Mouse (Mus musculus) ES-Bruce4 (cell line): Measurements from ENCODE around the gene Ltf. TPM values are rescaled to one million over a fixed set of nuclear protein-coding genes. Genes with fewer than 3 reads are reported as not detected.

Source experiments
- H3K27ac ChIP-seq: 2 replicates; pipeline ENCODE4 v1.5.1; 2012; ENCODE audit warnings: low read length, inconsistent platforms; ENCODE audit not compliant: insufficient read depth
- H3K27me3 ChIP-seq: 2 replicates; pipeline ENCODE4 v1.6.1; 2012; ENCODE audit warnings: mild to moderate bottlenecking, low read length, inconsistent platforms; ENCODE audit not compliant: control insufficient read depth, poor library complexity, insufficient read depth, severe bottlenecking
- H3K36me3 ChIP-seq: 2 replicates; pipeline ENCODE4 v1.6.1; 2012; ENCODE audit warnings: inconsistent platforms, mild to moderate bottlenecking, low read length, moderate library complexity; ENCODE audit not compliant: control insufficient read depth, poor library complexity, insufficient read depth, severe bottlenecking
- H3K4me1 ChIP-seq: one replicate; pipeline ENCODE4 v1.8.1; 2011; ENCODE audit warnings: low read length; ENCODE audit not compliant: control insufficient read depth, insufficient read depth
- H3K4me3 ChIP-seq: 2 replicates; pipeline ENCODE4 v1.5.1; 2011; ENCODE audit warnings: low read depth, mild to moderate bottlenecking, low read length
- H3K9ac ChIP-seq: 2 replicates; pipeline ENCODE4 v1.6.1; 2012; ENCODE audit warnings: low read depth, mild to moderate bottlenecking, inconsistent platforms; ENCODE audit not compliant: poor library complexity, severe bottlenecking
- H3K9me3 ChIP-seq: replicated peaks from 2 replicates; pipeline ENCODE4 v1.6.1; 2012; ENCODE audit warnings: mild to moderate bottlenecking, low read length, inconsistent platforms; ENCODE audit not compliant: control insufficient read depth, poor library complexity, insufficient read depth, severe bottlenecking
- CTCF ChIP-seq: IDR thresholded peaks from one replicate; pipeline ENCODE4 v1.8.1; 2011; ENCODE audit warnings: low read depth, low read length
- EP300 ChIP-seq: IDR thresholded peaks from 2 replicates; pipeline ENCODE4 v1.6.1; 2011; ENCODE audit warnings: low read depth, low read length; ENCODE audit not compliant: insufficient read depth
- POLR2A ChIP-seq: IDR thresholded peaks from one replicate; pipeline ENCODE4 v1.8.1; 2011; ENCODE audit warnings: low read length; ENCODE audit not compliant: insufficient read depth
- polyA plus RNA-seq: library from polyadenylated mRNA; stranded (reverse); fragments of >200 nt; gene quantifications from 2 replicates; pipeline ENCODE4 v1.2.4, GENCODE M21; 2011; ENCODE audit warnings: low read depth; ENCODE audit not compliant: missing spikeins, insufficient read depth, insufficient read length

Ltf gene
- polyA plus RNA-seq, 1 experiment, result not detected

GRCm38 (mm10) chr9:111087960-111088359 lies 68.9 kb downstream of the Ltf start:
- no peaks in the 10 kb centered on the region for H3K36me3 ChIP-seq
- no peaks in the 10 kb centered on the region for H3K27me3 ChIP-seq
- no peak overlapping the region for H3K27ac ChIP-seq
- H3K4me3 ChIP-seq, result no peak overlapping the region
- TF ChIP-seq CTCF (no peak), EP300 (no peak), POLR2A (no peak)
- H3K9ac ChIP-seq, result no peak overlapping the region
- H3K4me1 ChIP-seq, result peaks cover 6% of the 10 kb centered on the region
- no peaks in the 10 kb centered on the region for H3K9me3 ChIP-seq

DNA sequence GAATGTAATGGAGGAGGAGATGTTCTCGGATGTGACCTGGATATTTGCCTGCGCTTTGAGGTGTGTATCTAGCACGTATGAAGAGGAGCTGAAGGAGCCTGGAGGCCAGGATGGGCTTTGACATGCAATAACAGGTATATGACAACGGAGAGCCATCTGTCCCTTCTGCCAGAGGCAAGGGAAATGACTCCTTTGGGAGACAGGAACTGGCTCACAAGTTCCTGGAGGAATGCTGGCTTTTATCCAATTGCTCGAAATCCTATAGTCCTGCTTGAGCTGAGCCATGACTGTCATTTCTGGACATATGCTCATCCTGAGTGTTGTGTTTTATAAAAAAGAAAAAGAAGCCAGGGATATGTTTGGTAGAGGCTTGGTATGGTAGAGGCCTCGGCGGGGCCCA lies 69.8 kb downstream of the Ltf start:
- H3K9me3 ChIP-seq, result no peaks in the 10 kb centered on the region
- no peak for TF ChIP-seq POLR2A
- TF ChIP-seq EP300, result no peak
- TF ChIP-seq CTCF, result no peak
- no peaks in the 10 kb centered on the region for H3K36me3 ChIP-seq
- peaks cover 6% of the 10 kb centered on the region for H3K4me1 ChIP-seq
- no peak overlapping the region for H3K4me3 ChIP-seq
- no peaks in the 10 kb centered on the region for H3K27me3 ChIP-seq
- no peak overlapping the region for H3K9ac ChIP-seq
- H3K27ac ChIP-seq, result no peak overlapping the region

Other genes starting within 250 kb of the Ltf start
- 8.7 and 11.0 TPM in 2 replicates for gene Prss42, start 221.1 kb upstream of the Ltf start, polyA plus RNA-seq
- 0.54 and 2.1 TPM in 2 replicates for gene Prss44, start 205.3 kb upstream of the Ltf start, polyA plus RNA-seq
- gene Prss43, start 192.6 kb upstream of the Ltf start, polyA plus RNA-seq, result not detected in 2 replicates
- gene Prss45, start 184.7 kb upstream of the Ltf start, polyA plus RNA-seq, result 0.66 TPM in 1 of 2 replicates, not detected in the other
- gene Prss46, start 174.8 kb upstream of the Ltf start, polyA plus RNA-seq, result not detected in 2 replicates
- 1.9 and 2.7 TPM in 2 replicates for gene Prss50, start 161.3 kb upstream of the Ltf start, polyA plus RNA-seq
- gene Als2cl, start 139.4 kb upstream of the Ltf start, polyA plus RNA-seq, result 17.4 and 18.1 TPM in 2 replicates
- gene Tmie, start 139.2 kb upstream of the Ltf start, polyA plus RNA-seq, result 1.6 and 3.1 TPM in 2 replicates
- not detected in 2 replicates for gene Fam240a, start 102.4 kb upstream of the Ltf start, polyA plus RNA-seq
- 462 and 483 TPM in 2 replicates for gene Tdgf1, start 73.1 kb upstream of the Ltf start, polyA plus RNA-seq
- gene Lrrc2, start 67.7 kb upstream of the Ltf start, polyA plus RNA-seq, result 5.8 and 11.9 TPM in 2 replicates
- gene Rtp3, start 28.7 kb upstream of the Ltf start, polyA plus RNA-seq, result not detected in 2 replicates
- gene Ccrl2, start 38.2 kb downstream of the Ltf start, polyA plus RNA-seq, result not detected in 2 replicates
- 55.3 and 62.0 TPM in 2 replicates for gene Lrrfip2, start 98.3 kb downstream of the Ltf start, polyA plus RNA-seq